Mouse (Mus musculus): Measurements from ENCODE around the gene Npcd. TPM values are rescaled to one million over a fixed set of nuclear protein-coding genes. Genes with fewer than 3 reads are reported as not detected.
"Not testable (repeated sequence)": the region's sequence is repeated elsewhere in the genome, so short reads cannot be mapped to it uniquely, and the experiment has no call there.

The Npcd gene
- total RNA-seq, 2 experiments from 2014 or later = 0.31 TPM; not detected in 1

GRCm38 (mm10) chr15:79832064-79832900, 1.8 kb downstream of the Npcd start:
- peak; percentile 79 to 89 for DNase-seq
- intact Hi-C loops (cut with DNase I) = loop anchor here (5.0 kb wide), 2 partner anchors 100 to 250 kb away; no protein-coding TSS in a partner anchor

DNA sequence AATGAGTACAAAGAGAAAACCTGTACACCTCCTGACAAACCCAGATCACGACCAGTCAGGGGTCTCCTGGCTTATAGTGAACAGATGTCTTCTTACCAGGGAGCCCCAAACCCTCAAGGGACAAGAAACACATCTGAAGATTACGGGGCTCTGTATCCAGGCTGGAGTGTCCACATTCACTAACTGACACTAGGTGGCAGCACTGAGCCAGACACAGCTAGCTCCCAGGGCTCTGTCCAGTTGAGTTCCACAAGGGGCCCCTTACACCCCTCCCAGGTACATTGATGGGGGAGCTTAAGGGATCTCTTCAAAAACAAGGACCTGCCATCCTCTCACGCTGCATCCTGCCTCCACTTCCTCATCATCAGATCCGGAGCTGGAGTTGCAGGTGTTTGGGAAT, 3.6 kb downstream of the Npcd start:
- intact Hi-C loops (cut with DNase I) = loop anchor here (2.0 to 5.0 kb wide), 3 partner anchors 78 to 252 kb away; no protein-coding TSS in a partner anchor
- peak; percentile 76 to 88 for DNase-seq

GRCm38 (mm10) chr15:79829431-79829830, 4.6 kb downstream of the Npcd start:
- no peak for DNase-seq
- intact Hi-C loops (cut with DNase I) = no loop called here

- intact Hi-C loops (cut with DNase I) = no loop called here
- DNase-seq = peak; percentile 48 to 51
Observed at GRCm38 (mm10) chr15:79828366-79829035, 5.5 kb downstream of the Npcd start.

- no peak for DNase-seq
- intact Hi-C loops (cut with DNase I) = no loop called here
Observed at GRCm38 (mm10) chr15:79827778-79828210, 6.2 kb downstream of the Npcd start.

DNA sequence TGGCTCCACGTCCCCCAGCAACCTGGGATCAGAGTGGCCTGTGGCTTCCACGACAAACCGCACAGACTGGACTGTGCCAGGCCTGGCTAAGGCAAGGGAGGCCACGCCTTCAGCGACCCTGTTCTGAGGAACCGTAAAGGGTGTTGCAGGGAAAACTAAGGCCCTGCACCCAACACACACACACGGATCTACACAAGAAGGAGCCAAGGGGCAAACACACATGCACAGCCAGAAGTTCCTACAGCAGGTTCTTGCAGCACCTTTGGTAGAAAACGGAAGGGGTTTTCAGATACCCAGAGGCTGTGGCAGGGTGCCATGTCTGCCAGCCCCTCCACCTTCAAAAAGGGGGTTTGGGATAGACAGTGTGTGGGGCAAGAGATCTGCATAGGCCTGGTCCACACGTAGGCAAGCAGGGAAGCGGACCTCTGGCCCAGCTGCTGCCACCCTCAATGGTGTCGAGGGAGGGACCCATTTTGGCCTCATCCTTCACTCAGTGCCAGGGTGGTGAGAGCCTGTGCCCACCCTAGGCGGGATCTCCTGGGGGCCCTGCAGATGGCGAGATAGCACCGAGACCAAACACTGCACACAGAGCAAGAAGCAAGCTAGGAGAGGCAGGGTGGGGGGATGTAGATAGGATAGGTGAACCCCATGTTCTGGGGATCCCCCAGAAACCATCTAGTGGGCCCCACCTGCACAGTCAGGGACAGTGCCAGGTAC, 6.8 kb downstream of the Npcd start:
- DNase-seq = no peak
- intact Hi-C loops (cut with DNase I) = no loop called here

DNA sequence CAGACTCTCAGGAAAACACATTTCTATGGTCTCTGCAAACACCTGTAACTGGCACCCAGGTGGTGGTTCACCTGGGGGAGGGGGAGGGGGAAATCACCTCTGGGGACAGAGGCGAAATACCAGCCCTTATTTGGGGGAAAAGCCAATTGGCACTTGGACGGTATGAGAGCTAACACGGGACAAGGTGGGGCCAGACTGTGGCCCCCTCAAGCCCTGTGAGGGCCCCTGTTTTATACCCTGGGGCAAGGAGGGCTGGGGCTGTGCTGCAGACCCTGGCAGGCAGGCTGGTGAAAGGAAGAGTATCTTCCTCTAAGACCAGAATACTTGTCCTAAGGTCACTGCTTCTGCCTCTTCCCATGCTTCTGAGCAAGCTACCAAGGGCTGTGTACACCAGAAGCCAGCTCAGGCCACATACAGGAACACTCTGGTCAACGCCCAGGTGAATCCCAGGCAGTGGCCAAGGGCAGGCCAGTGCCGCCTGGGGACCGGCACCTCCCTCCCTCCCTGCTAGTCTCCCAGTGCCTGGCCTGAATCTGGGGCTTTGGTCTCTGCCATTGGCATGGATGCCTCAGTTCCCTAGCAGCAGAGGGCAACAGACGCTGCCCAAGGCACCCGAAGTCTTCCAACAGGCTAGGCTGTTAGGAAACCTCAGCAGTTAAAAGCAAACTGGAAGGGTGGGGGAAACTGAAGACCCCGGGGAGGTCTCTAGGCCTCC, 7.7 kb downstream of the Npcd start:
- DNase-seq = no peak
- intact Hi-C loops (cut with DNase I) = no loop called here

DNA sequence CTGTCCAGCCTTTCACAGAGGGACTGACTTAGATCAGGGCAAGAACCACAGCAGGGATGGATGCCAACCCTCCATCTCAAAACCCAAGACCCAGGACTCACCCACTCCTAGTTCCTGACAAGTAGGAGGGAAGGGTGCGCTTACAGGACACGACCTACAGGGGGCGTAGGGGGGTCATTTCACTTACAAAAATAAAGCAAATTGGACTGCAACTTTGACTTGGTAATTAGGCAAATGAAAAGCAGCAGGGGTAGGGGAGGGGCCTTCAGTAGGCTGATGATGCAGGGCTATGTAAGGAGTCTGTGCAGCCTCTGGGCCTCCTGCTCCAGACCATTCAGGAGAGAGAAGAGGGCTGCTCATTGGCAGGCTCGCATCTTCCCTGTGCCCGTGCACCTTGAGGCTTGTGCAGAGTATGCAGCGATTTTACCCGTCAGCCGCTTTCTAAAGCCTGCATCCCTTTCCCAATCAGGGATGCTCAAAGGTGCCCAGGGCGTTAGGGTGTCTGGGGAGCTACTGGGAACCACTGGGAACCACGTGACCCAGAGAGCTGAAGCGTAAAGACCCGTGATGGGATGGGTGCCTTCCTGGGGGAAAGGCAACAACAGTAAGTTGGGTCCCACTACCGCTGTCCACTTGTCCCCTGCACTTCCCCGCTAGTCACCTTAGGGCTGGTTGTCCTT, 8.8 kb downstream of the Npcd start:
- DNase-seq = peak in 1 of 2 experiments; percentile 37
- intact Hi-C loops (cut with DNase I) = no loop called here

DNA sequence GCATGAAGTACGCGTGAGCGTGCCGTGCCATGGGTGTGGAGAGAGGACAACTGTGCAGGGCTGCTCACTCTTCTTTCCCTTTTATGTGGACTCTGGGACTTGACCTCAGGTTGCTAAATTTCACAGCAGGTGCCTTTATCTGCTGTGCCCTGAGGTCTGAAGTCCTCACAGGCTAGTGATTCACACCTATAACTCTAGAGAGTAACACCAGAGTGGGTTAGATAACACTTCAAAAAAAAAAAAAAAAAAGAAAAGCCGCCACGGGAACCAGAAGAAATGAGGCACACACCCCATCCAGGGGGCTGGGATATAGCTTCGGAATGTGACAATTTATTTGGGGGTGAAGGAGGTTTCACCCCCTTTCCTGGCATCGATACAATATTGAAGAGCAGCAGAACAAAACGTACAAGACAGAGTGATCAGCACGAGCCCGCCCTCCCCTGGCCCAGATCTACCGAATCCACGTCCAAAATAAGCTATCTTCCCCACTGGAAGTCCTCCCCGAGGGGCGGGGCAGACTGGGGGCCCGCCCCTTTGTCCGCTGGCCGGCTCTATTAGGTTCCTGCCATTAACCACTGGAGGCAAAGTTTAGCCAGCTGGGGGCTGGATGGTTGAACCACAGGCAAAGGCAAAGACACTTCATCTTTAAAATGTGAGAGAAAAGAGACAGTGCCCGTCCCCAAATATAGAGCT, 10.3 kb downstream of the Npcd start:
- intact Hi-C loops (cut with DNase I) = no loop called here
- peak; percentile 75 to 82 for DNase-seq

- intact Hi-C loops (cut with DNase I) = no loop called here
- no peak for DNase-seq
Observed at GRCm38 (mm10) chr15:79822265-79823199, 11.5 kb downstream of the Npcd start.

DNA sequence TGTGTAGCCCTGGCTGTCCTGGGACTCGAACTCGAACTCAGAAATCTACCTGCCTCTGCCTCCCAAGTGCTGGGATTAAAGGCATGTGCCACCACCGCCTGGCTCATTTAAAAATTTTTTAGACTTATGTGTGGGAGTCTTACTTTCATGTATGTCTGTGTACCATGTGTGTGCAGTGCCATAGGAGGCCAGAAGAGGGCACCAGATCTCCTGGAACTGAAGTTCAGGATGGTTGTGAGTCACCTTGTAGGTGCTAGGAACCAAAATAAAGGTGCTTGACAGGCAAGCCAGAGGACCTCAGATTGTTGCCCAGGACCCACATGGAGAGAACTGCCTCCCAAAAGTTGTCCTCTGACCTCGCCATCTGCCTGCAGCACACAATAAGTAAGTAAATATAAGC, 15.7 kb downstream of the Npcd start:
- intact Hi-C loops (cut with DNase I) = no loop called here

GRCm38 (mm10) chr15:79813666-79814258, 20.3 kb downstream of the Npcd start:
- no peak for DNase-seq
- intact Hi-C loops (cut with DNase I) = no loop called here

More for the DNA sequence above, 15.7 kb downstream of the Npcd start:
- DNase-seq = no peak

GRCm38 (mm10) chr15:79812840-79813239, 21.2 kb downstream of the Npcd start:
- intact Hi-C loops (cut with DNase I) = not testable (repeated sequence)

DNA sequence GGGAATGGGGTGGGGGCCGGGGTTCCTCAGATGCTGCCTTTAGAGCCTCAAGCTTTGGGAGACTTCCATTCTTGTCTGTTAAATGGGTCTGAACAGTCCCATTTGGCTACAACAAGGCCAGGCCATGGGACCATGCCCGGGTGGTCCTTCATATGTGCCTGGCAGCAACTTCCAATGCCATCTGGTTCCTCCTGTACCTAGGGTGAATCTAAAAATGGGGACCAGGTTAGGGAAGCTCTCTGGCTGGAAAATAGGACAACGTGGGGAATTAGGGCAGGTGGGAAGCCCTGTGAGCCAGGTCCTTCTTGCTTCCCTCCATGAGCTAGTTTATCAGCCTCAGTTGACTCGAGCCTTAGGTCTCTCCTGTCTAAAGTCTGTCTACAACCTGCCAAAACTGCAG, 23.0 kb downstream of the Npcd start:
- DNase-seq = no peak
- intact Hi-C loops (cut with DNase I) = no loop called here

More at GRCm38 (mm10) chr15:79812840-79813239, 21.2 kb downstream of the Npcd start:
- DNase-seq = not testable (repeated sequence)

GRCm38 (mm10) chr15:79810061-79810460, 24.0 kb downstream of the Npcd start:
- intact Hi-C loops (cut with DNase I) = no loop called here
- no peak for DNase-seq

GRCm38 (mm10) chr15:79808658-79809057, 25.4 kb downstream of the Npcd start:
- DNase-seq = no peak
- intact Hi-C loops (cut with DNase I) = loop anchor here (5.0 kb wide), 1 partner anchor 56 kb away; no protein-coding TSS in a partner anchor

DNA sequence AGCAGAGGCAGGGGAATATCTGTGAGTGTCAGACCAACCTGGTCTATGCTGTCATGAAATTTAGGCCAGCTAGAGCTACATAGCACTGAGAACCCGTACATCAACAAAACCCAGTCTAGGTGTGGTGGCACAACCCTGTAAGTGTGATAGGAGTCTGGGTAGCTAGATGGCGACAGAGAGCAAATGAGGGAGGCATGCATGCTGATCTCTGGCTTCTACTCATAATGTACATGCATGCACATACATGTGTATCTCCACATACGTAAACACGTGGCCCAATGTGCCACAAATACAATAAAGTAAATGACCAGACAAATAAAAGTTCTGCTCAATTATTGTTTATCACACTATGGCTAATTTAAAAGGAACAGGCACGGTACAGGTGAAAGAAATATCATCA, 25.9 kb downstream of the Npcd start:
- intact Hi-C loops (cut with DNase I) = loop anchor here (5.0 kb wide), 1 partner anchor 56 kb away; no protein-coding TSS in a partner anchor
- peak in 1 of 2 experiments; percentile 62 for DNase-seq
